Mouse (Mus musculus) CH12.LX (cell line): ENCODE measurements around the gene Cacna2d4. TPM values are rescaled to one million over a fixed set of nuclear protein-coding genes. Genes with fewer than 3 reads are reported as not detected.

Experiments
- DNase-seq: peaks from one replicate; pipeline ENCODE4 v3.0.0-alpha.2; 2013; ENCODE audit errors: extremely low read depth
- H3K27ac ChIP-seq: 2 replicates; pipeline ENCODE4 v1.5.1; 2012; ENCODE audit warnings: low read depth, mild to moderate bottlenecking, control low read depth, moderate library complexity; ENCODE audit not compliant: insufficient read depth
- H3K27me3 ChIP-seq: replicated peaks from 2 replicates; pipeline ENCODE3; 2012; ENCODE audit warnings: inconsistent platforms
- H3K36me3 ChIP-seq, 2 experiments: replicated peaks in 1 of 2; 2 replicates each; pipeline versions ENCODE3 to v1.6.1; 2012; ENCODE audit warnings: inconsistent platforms in 1 of 2, low read length in 1 of 2, mild to moderate bottlenecking in 1 of 2, mixed read lengths in 1 of 2, moderate library complexity in 1 of 2; ENCODE audit not compliant: control insufficient read depth in 1 of 2, insufficient read depth in 1 of 2
- H3K4me1 ChIP-seq, 2 experiments: 2 replicates each; pipeline ENCODE4 v1.6.1; 2012; ENCODE audit warnings: inconsistent platforms in 1 of 2, moderate library complexity in 1 of 2; ENCODE audit not compliant: insufficient read depth in 2 of 2, control insufficient read depth in 1 of 2
- H3K4me2 ChIP-seq: 2 replicates; pipeline ENCODE4 v1.6.1; 2012; ENCODE audit warnings: low read depth, mild to moderate bottlenecking, control low read depth; ENCODE audit not compliant: poor library complexity, insufficient read depth, severe bottlenecking
- H3K4me3 ChIP-seq, 3 experiments: fragments of 150-350 bp in 1 of 3; sonication (generic) in 1 of 3; replicated peaks in 1 of 3; 2 replicates each; pipeline versions ENCODE3 to v1.5.1; 2011 to 2012; ENCODE audit warnings: low read depth in 2 of 3, low read length in 2 of 3, mild to moderate bottlenecking in 2 of 3, moderate library complexity in 2 of 3, control low read depth in 1 of 3, improper control_type of control experiment in 1 of 3, inconsistent platforms in 1 of 3, mixed read lengths in 1 of 3; ENCODE audit not compliant: poor library complexity in 1 of 3
- H3K79me2 ChIP-seq: replicated peaks from 2 replicates; pipeline ENCODE4 v1.6.1; 2012; ENCODE audit warnings: mild to moderate bottlenecking, moderate library complexity; ENCODE audit not compliant: control insufficient read depth, poor library complexity, insufficient read depth, severe bottlenecking; ENCODE audit errors: extremely low read depth
- H3K9ac ChIP-seq: 2 replicates; pipeline ENCODE4 v1.6.1; 2012; ENCODE audit warnings: low read depth, mild to moderate bottlenecking, control low read depth, moderate library complexity; ENCODE audit not compliant: insufficient read depth
- H3K9me3 ChIP-seq: replicated peaks from 2 replicates; pipeline ENCODE3; 2012; ENCODE audit warnings: low read length, inconsistent platforms, mixed read lengths
- CTCF ChIP-seq, 2 experiments: IDR thresholded peaks in 1 of 2; conservative IDR thresholded peaks in 1 of 2; 2 replicates each; pipeline ENCODE4 v1.5.1; 2011 to 2012; ENCODE audit warnings: low read depth in 2 of 2, low read length in 2 of 2, improper control_type of control experiment in 1 of 2, inconsistent platforms in 1 of 2, mild to moderate bottlenecking in 1 of 2, moderate library complexity in 1 of 2
- E2F4 ChIP-seq: IDR thresholded peaks from 2 replicates; pipeline ENCODE4 v1.6.1; 2011; ENCODE audit warnings: low read depth, low read length, improper control_type of control experiment; ENCODE audit not compliant: insufficient replicate concordance
- ETS1 ChIP-seq: conservative IDR thresholded peaks from 2 replicates; pipeline ENCODE4 v1.6.1; 2012; ENCODE audit warnings: low read depth, mild to moderate bottlenecking, inconsistent platforms, low read length, improper control_type of control experiment, moderate library complexity
- GABPA ChIP-seq: IDR thresholded peaks from 2 replicates; pipeline ENCODE4 v1.6.1; 2012; ENCODE audit warnings: low read depth, low read length, improper control_type of control experiment, inconsistent platforms; ENCODE audit not compliant: insufficient replicate concordance
- IRF4 ChIP-seq: IDR thresholded peaks from 2 replicates; pipeline ENCODE4 v1.6.1; 2014; ENCODE audit warnings: low read depth, mild to moderate bottlenecking, inconsistent platforms, low read length, improper control_type of control experiment
- JUND ChIP-seq: conservative IDR thresholded peaks from 2 replicates; pipeline ENCODE4 v1.6.1; 2011; ENCODE audit warnings: low read depth, low read length, improper control_type of control experiment
- MAFK ChIP-seq: IDR thresholded peaks from 2 replicates; pipeline ENCODE4 v1.6.1; 2011; ENCODE audit warnings: low read length, improper control_type of control experiment; ENCODE audit not compliant: insufficient replicate concordance
- MAX ChIP-seq: IDR thresholded peaks from 2 replicates; pipeline ENCODE4 v1.6.1; 2011; ENCODE audit warnings: low read length, improper control_type of control experiment
- MEF2A ChIP-seq: IDR thresholded peaks from 2 replicates; pipeline ENCODE4 v1.6.1; 2014; ENCODE audit warnings: low read depth, mild to moderate bottlenecking, inconsistent platforms, low read length, improper control_type of control experiment, borderline replicate concordance
- MXI1 ChIP-seq: IDR thresholded peaks from 2 replicates; pipeline ENCODE4 v1.6.1; 2011; ENCODE audit warnings: mild to moderate bottlenecking, low read depth, low read length, improper control_type of control experiment
- NRF1 ChIP-seq: IDR thresholded peaks from 2 replicates; pipeline ENCODE4 v1.6.1; 2014; ENCODE audit warnings: low read depth, mild to moderate bottlenecking, inconsistent platforms, low read length, improper control_type of control experiment, moderate library complexity
- POLR2A ChIP-seq: IDR thresholded peaks from 2 replicates; pipeline ENCODE4 v1.6.1; 2011; ENCODE audit warnings: low read depth, mild to moderate bottlenecking, improper control_type of control experiment, low read length
- POLR2AphosphoS2 ChIP-seq: IDR thresholded peaks from 2 replicates; pipeline ENCODE4 v1.6.1; 2011; ENCODE audit warnings: low read depth, low read length, improper control_type of control experiment
- RAD21 ChIP-seq: IDR thresholded peaks from 2 replicates; pipeline ENCODE4 v1.6.1; 2011; ENCODE audit warnings: low read depth, mild to moderate bottlenecking, low read length, improper control_type of control experiment, moderate library complexity
- RCOR1 ChIP-seq: conservative IDR thresholded peaks from 2 replicates; pipeline ENCODE4 v1.6.1; 2012; ENCODE audit warnings: low read depth, mild to moderate bottlenecking, inconsistent platforms, low read length, improper control_type of control experiment
- SMC3 ChIP-seq: IDR thresholded peaks from 2 replicates; pipeline ENCODE4 v1.6.1; 2011; ENCODE audit warnings: low read depth, low read length, improper control_type of control experiment
- TBP ChIP-seq: conservative IDR thresholded peaks from 2 replicates; pipeline ENCODE4 v1.6.1; 2011; ENCODE audit warnings: low read depth, low read length, improper control_type of control experiment
- USF1 ChIP-seq: IDR thresholded peaks from 2 replicates; pipeline ENCODE4 v1.6.1; 2014; ENCODE audit warnings: low read depth, mild to moderate bottlenecking, inconsistent platforms, low read length, improper control_type of control experiment
- USF2 ChIP-seq: conservative IDR thresholded peaks from 2 replicates; pipeline ENCODE4 v1.6.1; 2011; ENCODE audit warnings: low read depth, low read length, improper control_type of control experiment
- ZC3H11A ChIP-seq: IDR thresholded peaks from 2 replicates; pipeline ENCODE4 v1.6.1; 2012; ENCODE audit warnings: low read depth, mild to moderate bottlenecking, inconsistent platforms, low read length, improper control_type of control experiment
- ZKSCAN1 ChIP-seq: IDR thresholded peaks from 2 replicates; pipeline ENCODE4 v1.6.1; 2012; ENCODE audit warnings: low read depth, inconsistent platforms, low read length, improper control_type of control experiment, borderline replicate concordance
- ZNF384 ChIP-seq: IDR thresholded peaks from 2 replicates; pipeline ENCODE4 v1.6.1; 2012; ENCODE audit warnings: low read depth, low read length, improper control_type of control experiment, inconsistent platforms
- dilution Hi-C: fragments of 300-500 bp; cut with MboI; formaldehyde crosslinking; loops from 2 replicates; pipeline ENCODE4 v1.14.3; 2020; ENCODE audit warnings: low sequenced_read_pairs; ENCODE audit not compliant: extremely low pct_unique_long_range_greater_than_20kb, extremely low pct_ligation_motif_present
- in situ Hi-C: fragments of 300-500 bp; cut with MboI; formaldehyde crosslinking; loops from 3 replicates; pipeline ENCODE4 v1.14.3; 2019; ENCODE audit warnings: low sequenced_read_pairs, low pct_ligation_motif_present, low pct_unique_long_range_greater_than_20kb, mixed read lengths
- polyA plus RNA-seq: library from polyadenylated mRNA; unstranded; fragments of >175 nt; gene quantifications from 2 replicates; pipeline ENCODE4 v1.2.1, GENCODE M21; 2012; ENCODE audit warnings: low read depth; ENCODE audit not compliant: insufficient read length
- total RNA-seq, 2 experiments: library from RNA; depleted of rRNA; stranded (reverse); fragments of 300-350 nt in 1 of 2; fragments of >200 nt in 1 of 2; gene quantifications; 2 replicates each; pipeline ENCODE4 v1.2.3; 2012 to 2014

Gene Cacna2d4
- total and polyA plus RNA-seq, 3 experiments: 0.08 to 0.64 (median 0.44) TPM

DNA sequence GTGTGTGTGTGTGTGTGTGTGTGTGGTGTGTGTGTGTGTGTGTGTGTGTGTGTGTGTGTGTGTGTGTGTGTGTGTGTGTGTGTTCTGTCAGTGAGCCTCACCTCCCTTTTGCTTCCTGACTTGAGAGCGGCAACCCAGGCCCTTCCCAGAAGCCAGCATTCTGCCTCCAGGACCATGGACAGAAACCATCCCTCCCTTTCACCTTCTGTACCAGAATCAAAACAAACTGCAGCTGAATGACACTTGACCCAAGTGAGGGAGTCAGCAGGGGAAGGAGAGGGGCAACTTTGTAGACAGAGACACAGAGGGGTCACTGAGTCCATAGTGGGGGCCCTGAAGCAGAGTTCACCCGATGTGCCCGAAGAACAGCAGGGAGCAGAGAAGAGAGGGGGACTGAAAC, 3.3 kb upstream of the Cacna2d4 start:
- dilution Hi-C loops: no loop called here
- Histone ChIP-seq H3K36me3 (no peaks in the 10 kb centered on the region), H3K27me3 (peaks cover 70% of the 10 kb centered on the region), H3K79me2 (no peaks in the 10 kb centered on the region), H3K27ac (no peak overlapping the region), H3K9ac (no peak overlapping the region), H3K9me3 (no peaks in the 10 kb centered on the region), H3K4me2 (no peak overlapping the region), H3K4me3 (no peak overlapping the region), H3K4me1 (no peaks in the 10 kb centered on the region)
- DNase-seq: no peak
- TF ChIP-seq E2F4: no peak
- TF ChIP-seq CTCF (conservative IDR thresholded peaks at IDR 0.05 in 1 of 2, IDR thresholded peaks at IDR 0.05 in 1 of 2; ENCODE audit: low read depth in 2 of 2, low read length in 2 of 2): no peak
- no peak for TF ChIP-seq JUND
- in situ Hi-C loops: no loop called here

DNA sequence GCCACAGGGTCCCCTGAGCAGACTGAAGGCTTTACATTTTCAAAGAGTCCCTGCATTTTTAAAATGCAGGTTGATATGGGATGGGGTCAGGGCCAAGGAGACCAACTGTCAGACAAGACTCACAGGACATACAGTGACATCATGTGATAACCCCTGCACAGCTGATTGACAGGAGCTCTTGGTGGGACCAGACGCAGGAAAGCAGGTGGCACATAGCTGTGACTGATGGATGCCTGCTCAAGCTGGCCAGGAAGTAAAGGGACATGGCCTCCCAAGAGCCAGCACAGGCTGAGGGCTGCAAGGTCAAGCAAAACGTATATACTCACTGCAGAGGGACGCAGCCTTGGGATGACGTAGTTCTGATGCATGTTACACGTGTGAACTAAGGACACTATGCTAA, 885 bp upstream of the Cacna2d4 start:
- TF ChIP-seq MEF2A: no peak
- no peak for TF ChIP-seq TBP
- H3K27me3 ChIP-seq: peaks cover 75% of the 10 kb centered on the region
- H3K4me3 ChIP-seq: no peak overlapping the region
- H3K4me2 ChIP-seq: no peak overlapping the region
- no peak overlapping the region for H3K9ac ChIP-seq
- H3K27ac ChIP-seq: no peak overlapping the region
- no peaks in the 10 kb centered on the region for H3K79me2 ChIP-seq
- no peaks in the 10 kb centered on the region for H3K36me3 ChIP-seq
- dilution Hi-C loops: no loop called here
- no peak for DNase-seq
- H3K9me3 ChIP-seq: no peaks in the 10 kb centered on the region
- in situ Hi-C loops: no loop called here
- no peaks in the 10 kb centered on the region for H3K4me1 ChIP-seq

DNA sequence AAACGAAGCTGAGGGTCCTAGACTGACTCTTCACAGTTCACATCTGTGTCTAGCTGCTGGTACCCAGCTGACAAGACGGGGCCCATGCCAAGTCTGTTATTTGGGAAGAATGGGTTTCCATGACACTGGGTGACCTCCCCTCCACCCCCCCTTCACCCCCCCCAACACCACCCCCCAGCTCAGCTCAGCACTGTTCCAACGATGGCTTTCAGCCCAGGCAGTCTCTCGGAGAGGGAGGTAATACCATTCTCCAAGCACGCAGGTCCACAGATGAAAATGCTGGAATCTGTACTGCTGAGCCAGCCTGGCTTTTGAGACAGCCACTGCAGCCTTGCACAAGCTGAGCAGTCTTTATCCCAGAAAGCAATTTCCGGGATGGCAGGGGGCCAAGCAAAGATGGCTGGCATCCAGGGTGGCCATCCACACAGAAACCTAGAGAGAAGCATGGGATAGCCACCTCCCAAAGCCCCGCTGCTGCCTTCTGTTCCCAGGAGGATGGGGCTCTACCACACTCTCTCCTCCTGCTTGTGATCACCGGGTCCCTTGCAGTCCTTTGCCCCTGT, 1.2 kb downstream of the Cacna2d4 start:
- H3K79me2 ChIP-seq: no peaks in the 10 kb centered on the region
- H3K9ac ChIP-seq: no peak overlapping the region
- no peak for TF ChIP-seq ZNF384
- no peak for TF ChIP-seq MEF2A
- no peak for TF ChIP-seq MXI1
- no peak for TF ChIP-seq USF1
- TF ChIP-seq ZC3H11A: no peak
- no peak for TF ChIP-seq USF2
- TF ChIP-seq RCOR1: no peak
- TF ChIP-seq ETS1: no peak
- TF ChIP-seq IRF4: no peak
- TF ChIP-seq MAX: no peak
- no peak for TF ChIP-seq RAD21
- no peak for TF ChIP-seq POLR2A
- no peak for TF ChIP-seq JUND
- no peak for TF ChIP-seq ZKSCAN1
- no peak for TF ChIP-seq GABPA
- no peak for TF ChIP-seq POLR2AphosphoS2
- TF ChIP-seq SMC3: no peak
- no peak for TF ChIP-seq NRF1
- TF ChIP-seq MAFK: no peak
- no peaks in the 10 kb centered on the region for H3K9me3 ChIP-seq
- no peak overlapping the region for H3K4me2 ChIP-seq
- no peak for DNase-seq
- H3K4me1 ChIP-seq: no peaks in the 10 kb centered on the region
- in situ Hi-C loops (no loop called here), dilution Hi-C loops (no loop called here)
- no peak overlapping the region for H3K4me3 ChIP-seq
- no peaks in the 10 kb centered on the region for H3K36me3 ChIP-seq
- H3K27me3 ChIP-seq: peaks cover 76% of the 10 kb centered on the region
- no peak overlapping the region for H3K27ac ChIP-seq
